Mouse (Mus musculus): ENCODE data around the gene Nfia. TPM values are rescaled to one million over a fixed set of nuclear protein-coding genes. Genes with fewer than 3 reads are reported as not detected.

Gene Nfia
- total and polyA plus RNA-seq, 3 experiments = 0.96 to 25.1 (median 1.3) TPM

- Histone ChIP-seq H3K27me3 (ENCODE audit: insufficient read depth, low read length) (no peaks in the 10 kb centered on the region), H3K36me3 (replicated peaks) (peaks cover 17% of the 10 kb centered on the region), H3K4me3 (ENCODE audit: low read depth, low read length) (no peak overlapping the region), H3K4me1 (ENCODE audit: insufficient read depth, low read depth, low read length) (no peaks in the 10 kb centered on the region), H3K9me3 (replicated peaks) (peaks cover 26% of the 10 kb centered on the region)
- ATAC-seq (ENCODE audit: extremely low read depth, insufficient number of reproducible peaks, low FRiP score, poor library complexity, severe bottlenecking) = no peak
- no peak for DNase-seq (ENCODE audit: low spot score)
- TF ChIP-seq GATA1 (IDR thresholded peaks at IDR 0.05; ENCODE audit: borderline replicate concordance, low read length) = no peak
- no peak for TF ChIP-seq TAL1 (conservative IDR thresholded peaks at IDR 0.05; ENCODE audit: low read depth, low read length)
- no peak for TF ChIP-seq CTCF (IDR thresholded peaks at IDR 0.05; ENCODE audit: low read depth, low read length)
- TF ChIP-seq GATA2 (IDR thresholded peaks at IDR 0.05; ENCODE audit: borderline replicate concordance, low read depth, low read length) = no peak
- no peak for TF ChIP-seq POLR2AphosphoS5 (IDR thresholded peaks at IDR 0.05; ENCODE audit: insufficient replicate concordance, low read depth, low read length)
Measured at GRCm38 (mm10) chr4:97941616-97942015, 169.1 kb downstream of the Nfia start.

GRCm38 (mm10) chr4:97944309-97944708 lies 171.8 kb downstream of the Nfia start:
- peaks cover 32% of the 10 kb centered on the region for H3K9me3 ChIP-seq (replicated peaks)
- no peaks in the 10 kb centered on the region for H3K27me3 ChIP-seq (ENCODE audit: insufficient read depth, low read length)
- ATAC-seq (ENCODE audit: extremely low read depth, insufficient number of reproducible peaks, low FRiP score, poor library complexity, severe bottlenecking) = no peak
- no peak overlapping the region for H3K4me3 ChIP-seq (ENCODE audit: low read depth, low read length)
- H3K36me3 ChIP-seq (replicated peaks) = peaks cover 26% of the 10 kb centered on the region
- H3K4me1 ChIP-seq (ENCODE audit: insufficient read depth, low read depth, low read length) = no peaks in the 10 kb centered on the region
- TF ChIP-seq POLR2AphosphoS5 (IDR thresholded peaks at IDR 0.05; ENCODE audit: insufficient replicate concordance, low read depth, low read length) (no peak), GATA1 (IDR thresholded peaks at IDR 0.05; ENCODE audit: borderline replicate concordance, low read length) (no peak), TAL1 (conservative IDR thresholded peaks at IDR 0.05; ENCODE audit: low read depth, low read length) (no peak), CTCF (IDR thresholded peaks at IDR 0.05; ENCODE audit: low read depth, low read length) (no peak), GATA2 (IDR thresholded peaks at IDR 0.05; ENCODE audit: borderline replicate concordance, low read depth, low read length) (no peak)
- no peak for DNase-seq (ENCODE audit: low spot score)

GRCm38 (mm10) chr4:97947484-97947883 lies 174.9 kb downstream of the Nfia start:
- DNase-seq (ENCODE audit: low spot score) (no peak), ATAC-seq (ENCODE audit: extremely low read depth, insufficient number of reproducible peaks, low FRiP score, poor library complexity, severe bottlenecking) (no peak)
- H3K27me3 ChIP-seq (ENCODE audit: insufficient read depth, low read length) = no peaks in the 10 kb centered on the region
- peaks cover 31% of the 10 kb centered on the region for H3K9me3 ChIP-seq (replicated peaks)
- H3K4me3 ChIP-seq (ENCODE audit: low read depth, low read length) = no peak overlapping the region
- H3K4me1 ChIP-seq (ENCODE audit: insufficient read depth, low read depth, low read length) = no peaks in the 10 kb centered on the region
- H3K36me3 ChIP-seq (replicated peaks) = peaks cover 23% of the 10 kb centered on the region
- TF ChIP-seq CTCF (IDR thresholded peaks at IDR 0.05; ENCODE audit: low read depth, low read length) (no peak), GATA2 (IDR thresholded peaks at IDR 0.05; ENCODE audit: borderline replicate concordance, low read depth, low read length) (no peak)

GRCm38 (mm10) chr4:97948250-97948649 lies 175.7 kb downstream of the Nfia start:
- peaks cover 19% of the 10 kb centered on the region for H3K36me3 ChIP-seq (replicated peaks)
- DNase-seq (ENCODE audit: low spot score) (no peak), ATAC-seq (ENCODE audit: extremely low read depth, insufficient number of reproducible peaks, low FRiP score, poor library complexity, severe bottlenecking) (no peak)
- TF ChIP-seq GATA1 (IDR thresholded peaks at IDR 0.05; ENCODE audit: borderline replicate concordance, low read length) = no peak
- no peak for TF ChIP-seq CTCF (IDR thresholded peaks at IDR 0.05; ENCODE audit: low read depth, low read length)
- TF ChIP-seq GATA2 (IDR thresholded peaks at IDR 0.05; ENCODE audit: borderline replicate concordance, low read depth, low read length) = no peak
- TF ChIP-seq TAL1 (conservative IDR thresholded peaks at IDR 0.05; ENCODE audit: low read depth, low read length) = no peak
- TF ChIP-seq POLR2AphosphoS5 (IDR thresholded peaks at IDR 0.05; ENCODE audit: insufficient replicate concordance, low read depth, low read length) = no peak
- H3K9me3 ChIP-seq (replicated peaks) = peaks cover 27% of the 10 kb centered on the region
- no peaks in the 10 kb centered on the region for H3K4me1 ChIP-seq (ENCODE audit: insufficient read depth, low read depth, low read length)
- H3K27me3 ChIP-seq (ENCODE audit: insufficient read depth, low read length) = no peaks in the 10 kb centered on the region
- H3K4me3 ChIP-seq (ENCODE audit: low read depth, low read length) = no peak overlapping the region

- no peak for DNase-seq (ENCODE audit: low spot score)
- Histone ChIP-seq H3K27me3 (ENCODE audit: insufficient read depth, low read length) (no peaks in the 10 kb centered on the region), H3K9me3 (replicated peaks) (peaks cover 18% of the 10 kb centered on the region), H3K36me3 (replicated peaks) (peaks cover 14% of the 10 kb centered on the region), H3K4me1 (ENCODE audit: insufficient read depth, low read depth, low read length) (no peaks in the 10 kb centered on the region), H3K4me3 (ENCODE audit: low read depth, low read length) (no peak overlapping the region)
- no peak for ATAC-seq (ENCODE audit: extremely low read depth, insufficient number of reproducible peaks, low FRiP score, poor library complexity, severe bottlenecking)
- no peak for TF ChIP-seq TAL1 (conservative IDR thresholded peaks at IDR 0.05; ENCODE audit: low read depth, low read length)
- no peak for TF ChIP-seq CTCF (IDR thresholded peaks at IDR 0.05; ENCODE audit: low read depth, low read length)
- no peak for TF ChIP-seq GATA2 (IDR thresholded peaks at IDR 0.05; ENCODE audit: borderline replicate concordance, low read depth, low read length)
- TF ChIP-seq GATA1 (IDR thresholded peaks at IDR 0.05; ENCODE audit: borderline replicate concordance, low read length) = no peak
Measured at GRCm38 (mm10) chr4:97950341-97951071, 178.0 kb downstream of the Nfia start.

- Histone ChIP-seq H3K27me3 (ENCODE audit: insufficient read depth, low read length) (no peaks in the 10 kb centered on the region), H3K9me3 (replicated peaks) (peaks cover 9% of the 10 kb centered on the region), H3K4me1 (ENCODE audit: insufficient read depth, low read depth, low read length) (no peaks in the 10 kb centered on the region), H3K36me3 (replicated peaks) (peaks cover 8% of the 10 kb centered on the region), H3K4me3 (ENCODE audit: low read depth, low read length) (no peak overlapping the region)
- no peak for TF ChIP-seq CTCF (IDR thresholded peaks at IDR 0.05; ENCODE audit: low read depth, low read length)
- no peak for ATAC-seq (ENCODE audit: extremely low read depth, insufficient number of reproducible peaks, low FRiP score, poor library complexity, severe bottlenecking)
- DNase-seq (ENCODE audit: low spot score) = no peak
Measured at GRCm38 (mm10) chr4:97953886-97954285, 181.4 kb downstream of the Nfia start.

GRCm38 (mm10) chr4:97958121-97958520 lies 185.6 kb downstream of the Nfia start:
- no peak for DNase-seq (ENCODE audit: low spot score)
- no peak for ATAC-seq (ENCODE audit: extremely low read depth, insufficient number of reproducible peaks, low FRiP score, poor library complexity, severe bottlenecking)

More at GRCm38 (mm10) chr4:97958121-97958520, 185.6 kb downstream of the Nfia start:
- no peak for TF ChIP-seq TAL1 (conservative IDR thresholded peaks at IDR 0.05; ENCODE audit: low read depth, low read length)
- TF ChIP-seq GATA2 (IDR thresholded peaks at IDR 0.05; ENCODE audit: borderline replicate concordance, low read depth, low read length) = no peak
- no peak for TF ChIP-seq POLR2AphosphoS5 (IDR thresholded peaks at IDR 0.05; ENCODE audit: insufficient replicate concordance, low read depth, low read length)
- no peak for TF ChIP-seq CTCF (IDR thresholded peaks at IDR 0.05; ENCODE audit: low read depth, low read length)
- TF ChIP-seq GATA1 (IDR thresholded peaks at IDR 0.05; ENCODE audit: borderline replicate concordance, low read length) = no peak
- Histone ChIP-seq H3K9me3 (replicated peaks) (peaks cover 2% of the 10 kb centered on the region; the same call in 1 of the 2 replicates), H3K4me3 (ENCODE audit: low read depth, low read length) (no peak overlapping the region), H3K36me3 (replicated peaks) (peaks cover 16% of the 10 kb centered on the region), H3K27me3 (ENCODE audit: insufficient read depth, low read length) (no peaks in the 10 kb centered on the region), H3K4me1 (ENCODE audit: insufficient read depth, low read depth, low read length) (no peaks in the 10 kb centered on the region)

All from G1E (cell line).